Mouse (Mus musculus) E14TG2a.4 (cell line): Measurements from ENCODE around the gene Clcn6.

ENCODE experiments used
- CTCF ChIP-seq: conservative IDR thresholded peaks from 2 replicates; pipeline ENCODE4 v1.5.1; 2014; ENCODE audit warnings: low read length
- NANOG ChIP-seq: IDR thresholded peaks from 2 replicates; pipeline ENCODE4 v1.6.1; 2014; ENCODE audit warnings: borderline replicate concordance, low read length, mixed read lengths
- POU5F1 ChIP-seq: IDR thresholded peaks from 2 replicates; pipeline ENCODE4 v1.6.1; 2014; ENCODE audit warnings: low read length, borderline replicate concordance

DNA sequence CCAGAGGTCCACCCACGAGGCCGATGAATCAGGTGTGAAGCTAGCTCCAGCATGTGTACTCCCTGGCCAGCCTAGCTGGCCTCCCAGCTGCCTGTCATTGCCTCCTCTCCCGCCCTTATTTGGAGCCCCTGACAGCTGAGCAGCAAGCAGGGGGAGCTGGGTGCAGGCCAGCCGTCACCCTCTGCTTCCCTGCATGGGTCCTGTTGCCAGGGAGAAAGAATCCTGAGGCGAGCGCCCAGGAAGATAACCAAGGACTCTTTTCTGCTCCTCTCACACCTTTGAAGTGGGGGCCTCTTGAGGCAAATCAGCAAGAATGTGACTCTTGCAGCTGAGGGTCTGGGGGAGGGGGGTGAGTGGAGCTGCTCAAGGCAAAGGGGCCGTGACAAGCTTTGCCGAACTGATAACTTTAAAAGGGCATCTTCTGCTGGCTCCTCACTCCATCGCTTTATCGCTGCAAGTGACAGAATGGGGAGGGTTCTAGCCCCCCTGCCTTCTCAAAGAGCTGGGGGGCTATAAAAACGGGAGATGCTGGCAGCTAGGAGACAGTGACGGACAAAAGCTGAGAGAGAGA lies 38.3 kb downstream of the Clcn6 start, which contains the start of gene Nppa:
- no peak for TF ChIP-seq CTCF
- TF ChIP-seq NANOG = no peak
- TF ChIP-seq POU5F1 = no peak
